Mouse (Mus musculus) embryonic facial prominence, embryonic 11.5 days (tissue): ENCODE measurements around the gene Lpin1. TPM values are rescaled to one million over a fixed set of nuclear protein-coding genes. Genes with fewer than 3 reads are reported as not detected.
A peak's percentile ranks its signal among the peaks of the same experiment; 100 is the strongest.

Experiments
- ATAC-seq: fragments of 200-750 bp; cut with Nextera tagmentation; replicated peaks from 2 replicates; pipeline ENCODE4 v1.8.0; 2017; ENCODE audit warnings: low read depth; ENCODE audit not compliant: insufficient number of reproducible peaks, low FRiP score, low TSS enrichment
- DNase-seq: peaks from one replicate; pipeline ENCODE4 v3.0.0-alpha.2; 2015; ENCODE audit warnings: low spot score
- H3K27ac ChIP-seq: fragments of 300-500 bp; sonication (generic); replicated peaks from 2 replicates; pipeline ENCODE4 v1.5.1; 2014; ENCODE audit warnings: mild to moderate bottlenecking, low read depth, low read length, control low read depth
- H3K27me3 ChIP-seq: fragments of 300-500 bp; sonication (generic); 2 replicates; pipeline ENCODE4 v1.6.1; 2014; ENCODE audit warnings: mild to moderate bottlenecking, low read length, moderate library complexity, mixed read lengths; ENCODE audit not compliant: control insufficient read depth, insufficient read depth
- H3K36me3 ChIP-seq: fragments of 300-500 bp; sonication (generic); replicated peaks from 2 replicates; pipeline ENCODE4 v1.6.1; 2014; ENCODE audit warnings: low read depth, mild to moderate bottlenecking, low read length, moderate library complexity, mixed read lengths; ENCODE audit not compliant: control insufficient read depth, insufficient read depth
- H3K4me1 ChIP-seq: fragments of 300-500 bp; sonication (generic); 2 replicates; pipeline ENCODE4 v1.6.1; 2014; ENCODE audit warnings: low read length, mixed read lengths; ENCODE audit not compliant: control insufficient read depth, insufficient read depth
- H3K4me2 ChIP-seq: fragments of 300-500 bp; sonication (generic); 2 replicates; pipeline ENCODE4 v1.6.1; 2014; ENCODE audit warnings: low read depth, mild to moderate bottlenecking, control low read depth, low read length, moderate library complexity
- H3K4me3 ChIP-seq: fragments of 300-500 bp; sonication (generic); 2 replicates; pipeline ENCODE4 v1.5.1; 2014; ENCODE audit warnings: low read depth, low read length, control low read depth
- H3K9ac ChIP-seq: fragments of 300-500 bp; sonication (generic); replicated peaks from 2 replicates; pipeline ENCODE4 v1.6.1; 2014; ENCODE audit warnings: mild to moderate bottlenecking, control low read depth, low read length
- H3K9me3 ChIP-seq: fragments of 300-500 bp; sonication (generic); replicated peaks from 2 replicates; pipeline ENCODE4 v1.6.1; 2016; ENCODE audit warnings: mild to moderate bottlenecking, low read length, inconsistent platforms, mixed read lengths; ENCODE audit not compliant: control insufficient read depth
- WGBS: fragments of 180-500 bp; shearing (Covaris S2); extraction: QIAGEN DNeasy Blood & Tissue Kit; methylation state at CpG from one replicate; pipeline ENCODE4 v1.1.7; 2014; 5-methylcytosine and 5-hydroxymethylcytosine counted together
- polyA plus RNA-seq: library from polyadenylated mRNA; unstranded; fragments of >200 nt; fragmentation: Nextera tagmentation; extraction: Ambion mirVana; gene quantifications from 2 replicates; pipeline ENCODE4 v1.2.1, GENCODE M21; 2014

The Lpin1 gene
- polyA plus RNA-seq, 1 experiment from 2014 or later: 6.9 TPM

- Histone ChIP-seq H3K27me3 (no peaks in the 10 kb centered on the region), H3K27ac (no peak overlapping the region), H3K9ac (no peak overlapping the region), H3K4me3 (no peak overlapping the region), H3K4me1 (no peaks in the 10 kb centered on the region), H3K9me3 (no peaks in the 10 kb centered on the region), H3K36me3 (no peaks in the 10 kb centered on the region; the same call in 1 of the 2 replicates), H3K4me2 (no peak overlapping the region)
- WGBS: 88% methylated on average over 8 of the region's 8 CpGs
- DNase-seq: no peak
- no peak for ATAC-seq
Observed at GRCm38 (mm10) chr12:16540712-16541111, 70.1 kb downstream of the Lpin1 start.

- DNase-seq: peak; percentile 50
- no peak for ATAC-seq
- 57% methylated on average over 5 of the region's 5 CpGs for WGBS
Observed at GRCm38 (mm10) chr12:16539965-16540661, 70.7 kb downstream of the Lpin1 start.

GRCm38 (mm10) chr12:16533331-16533828, 77.4 kb downstream of the Lpin1 start:
- Histone ChIP-seq H3K9me3 (no peaks in the 10 kb centered on the region), H3K27ac (no peak overlapping the region), H3K4me1 (no peaks in the 10 kb centered on the region), H3K9ac (peak overlapping the region; percentile 5; the same call in 1 of the 2 replicates), H3K4me3 (no peak overlapping the region), H3K36me3 (no peaks in the 10 kb centered on the region; the same call in 1 of the 2 replicates), H3K27me3 (no peaks in the 10 kb centered on the region), H3K4me2 (no peak overlapping the region)
- ATAC-seq (peak; percentile 54), DNase-seq (peak; percentile 91)
- 21% methylated on average over 4 of the region's 4 CpGs for WGBS

More at GRCm38 (mm10) chr12:16539965-16540661, 70.7 kb downstream of the Lpin1 start:
- Histone ChIP-seq H3K4me2 (no peak overlapping the region), H3K36me3 (no peaks in the 10 kb centered on the region; the same call in 1 of the 2 replicates), H3K27ac (no peak overlapping the region), H3K9me3 (no peaks in the 10 kb centered on the region), H3K4me3 (no peak overlapping the region), H3K4me1 (no peaks in the 10 kb centered on the region), H3K9ac (no peak overlapping the region), H3K27me3 (no peaks in the 10 kb centered on the region)

- H3K4me3 ChIP-seq: no peak overlapping the region
- H3K36me3 ChIP-seq: no peaks in the 10 kb centered on the region
- ATAC-seq (peak; percentile 45; the same call in 1 of the 2 replicates), DNase-seq (no peak)
- no peaks in the 10 kb centered on the region for H3K4me1 ChIP-seq
- H3K9ac ChIP-seq: peak overlapping the region; percentile 5; the same call in 1 of the 2 replicates
- no peak overlapping the region for H3K27ac ChIP-seq
- H3K9me3 ChIP-seq: no peaks in the 10 kb centered on the region
- WGBS: 46% methylated on average over 7 of the region's 7 CpGs
- no peaks in the 10 kb centered on the region for H3K27me3 ChIP-seq
- no peak overlapping the region for H3K4me2 ChIP-seq
Observed at GRCm38 (mm10) chr12:16532860-16533230, 77.9 kb downstream of the Lpin1 start.

GRCm38 (mm10) chr12:16531956-16532859, 78.6 kb downstream of the Lpin1 start:
- no peak for DNase-seq
- no peak overlapping the region for H3K9ac ChIP-seq

GRCm38 (mm10) chr12:16528650-16529049, 82.1 kb downstream of the Lpin1 start:
- no peaks in the 10 kb centered on the region for H3K27me3 ChIP-seq
- no peaks in the 10 kb centered on the region for H3K9me3 ChIP-seq
- H3K4me1 ChIP-seq: no peaks in the 10 kb centered on the region
- H3K4me3 ChIP-seq: no peak overlapping the region
- ATAC-seq (no peak), DNase-seq (no peak)
- H3K27ac ChIP-seq: no peak overlapping the region
- no peaks in the 10 kb centered on the region for H3K36me3 ChIP-seq
- WGBS: 79% methylated on average over 7 of the region's 7 CpGs
- no peak overlapping the region for H3K4me2 ChIP-seq
- no peak overlapping the region for H3K9ac ChIP-seq

More at GRCm38 (mm10) chr12:16531956-16532859, 78.6 kb downstream of the Lpin1 start:
- H3K9me3 ChIP-seq: no peaks in the 10 kb centered on the region
- no peak overlapping the region for H3K27ac ChIP-seq
- no peak overlapping the region for H3K4me3 ChIP-seq
- no peaks in the 10 kb centered on the region for H3K27me3 ChIP-seq
- no peak for ATAC-seq
- H3K4me2 ChIP-seq: no peak overlapping the region
- H3K36me3 ChIP-seq: no peaks in the 10 kb centered on the region
- 74% methylated on average over 15 of the region's 15 CpGs for WGBS
- H3K4me1 ChIP-seq: no peaks in the 10 kb centered on the region

- Histone ChIP-seq H3K27me3 (no peaks in the 10 kb centered on the region), H3K27ac (no peak overlapping the region), H3K9ac (no peak overlapping the region), H3K4me3 (no peak overlapping the region), H3K4me2 (no peak overlapping the region), H3K4me1 (no peaks in the 10 kb centered on the region), H3K9me3 (no peaks in the 10 kb centered on the region), H3K36me3 (no peaks in the 10 kb centered on the region)
- no peak for ATAC-seq
- 66% methylated on average over 3 of the region's 3 CpGs for WGBS
- no peak for DNase-seq
Observed at GRCm38 (mm10) chr12:16527941-16528340, 82.8 kb downstream of the Lpin1 start.
